Mouse (Mus musculus) heart, embryonic 13.5 days (tissue): ENCODE data around the gene C8b. TPM values are rescaled to one million over a fixed set of nuclear protein-coding genes. Genes with fewer than 3 reads are reported as not detected.

Experiments
- ATAC-seq: fragments of 200-750 bp; cut with Nextera tagmentation; 2 replicates; pipeline ENCODE4 v1.8.0; 2017; ENCODE audit warnings: moderate TSS enrichment; ENCODE audit not compliant: insufficient number of reproducible peaks, low FRiP score, low TSS enrichment; ENCODE audit errors: extremely low read depth
- H3K27ac ChIP-seq: fragments of 300-500 bp; sonication (generic); replicated peaks from 2 replicates; pipeline ENCODE4 v1.5.1; 2015; ENCODE audit warnings: moderate library complexity, mild to moderate bottlenecking, inconsistent platforms
- H3K27me3 ChIP-seq: fragments of 300-500 bp; sonication (generic); replicated peaks from 2 replicates; pipeline ENCODE4 v1.6.1; 2015; ENCODE audit warnings: mild to moderate bottlenecking, inconsistent platforms
- H3K36me3 ChIP-seq: fragments of 300-500 bp; sonication (generic); 2 replicates; pipeline ENCODE4 v1.6.1; 2015; ENCODE audit warnings: mild to moderate bottlenecking, inconsistent platforms
- H3K4me1 ChIP-seq: fragments of 300-500 bp; sonication (generic); 2 replicates; pipeline ENCODE4 v1.6.1; 2015; ENCODE audit warnings: inconsistent platforms
- H3K4me2 ChIP-seq: fragments of 300-500 bp; sonication (generic); 2 replicates; pipeline ENCODE4 v1.6.1; 2015; ENCODE audit warnings: inconsistent platforms, mild to moderate bottlenecking, moderate library complexity
- H3K4me3 ChIP-seq: fragments of 300-500 bp; sonication (generic); 2 replicates; pipeline ENCODE4 v1.5.1; 2015; ENCODE audit warnings: moderate library complexity, mild to moderate bottlenecking, inconsistent platforms
- H3K9ac ChIP-seq: fragments of 300-500 bp; sonication (generic); 2 replicates; pipeline ENCODE4 v1.6.1; 2015; ENCODE audit warnings: inconsistent platforms, mild to moderate bottlenecking, moderate library complexity
- H3K9me3 ChIP-seq: fragments of 300-500 bp; sonication (generic); 2 replicates; pipeline ENCODE4 v1.6.1; 2016; ENCODE audit warnings: inconsistent platforms
- WGBS: fragments of 180-500 bp; shearing (Covaris S2); methylation state at CpG from one replicate; pipeline ENCODE4 v1.1.7; 2015; ENCODE audit warnings: mixed read lengths; 5-methylcytosine and 5-hydroxymethylcytosine counted together
- polyA plus RNA-seq: library from polyadenylated mRNA; unstranded; fragments of >200 nt; fragmentation: Nextera tagmentation; extraction: Ambion mirVana; gene quantifications from 2 replicates; pipeline ENCODE4 v1.2.1, GENCODE M21; 2015

Gene C8b
- polyA plus RNA-seq, 1 experiment from 2014 or later: 0.12 TPM

GRCm38 (mm10) chr4:104843546-104843945 is 77.4 kb downstream of the C8b start:
- H3K4me2 ChIP-seq: no peak overlapping the region
- no peaks in the 10 kb centered on the region for H3K4me1 ChIP-seq
- no peak overlapping the region for H3K4me3 ChIP-seq
- H3K9ac ChIP-seq: no peak overlapping the region
- H3K36me3 ChIP-seq: no peaks in the 10 kb centered on the region
- H3K27ac ChIP-seq: no peak overlapping the region
- H3K9me3 ChIP-seq: no peaks in the 10 kb centered on the region
- 71% methylated on average over 4 of the region's 4 CpGs for WGBS
- H3K27me3 ChIP-seq: no peaks in the 10 kb centered on the region
- ATAC-seq: no peak

Other genes starting within 250 kb of the C8b start
- gene Gm17662, start 91.0 kb downstream of the C8b start, polyA plus RNA-seq: not detected in 2 replicates
- gene C8a, start 110.1 kb downstream of the C8b start, polyA plus RNA-seq: 0.19 TPM in 1 of 2 replicates, not detected in the other
- gene Fyb2, start 147.1 kb downstream of the C8b start, polyA plus RNA-seq: 0.05 and 0.09 TPM in 2 replicates